Mouse (Mus musculus): ENCODE results near the gene Inafm1.
"Not testable (repeated sequence)": the region's sequence is repeated elsewhere in the genome, so short reads cannot be mapped to it uniquely, and the experiment has no call there.

Gene Inafm1

DNA sequence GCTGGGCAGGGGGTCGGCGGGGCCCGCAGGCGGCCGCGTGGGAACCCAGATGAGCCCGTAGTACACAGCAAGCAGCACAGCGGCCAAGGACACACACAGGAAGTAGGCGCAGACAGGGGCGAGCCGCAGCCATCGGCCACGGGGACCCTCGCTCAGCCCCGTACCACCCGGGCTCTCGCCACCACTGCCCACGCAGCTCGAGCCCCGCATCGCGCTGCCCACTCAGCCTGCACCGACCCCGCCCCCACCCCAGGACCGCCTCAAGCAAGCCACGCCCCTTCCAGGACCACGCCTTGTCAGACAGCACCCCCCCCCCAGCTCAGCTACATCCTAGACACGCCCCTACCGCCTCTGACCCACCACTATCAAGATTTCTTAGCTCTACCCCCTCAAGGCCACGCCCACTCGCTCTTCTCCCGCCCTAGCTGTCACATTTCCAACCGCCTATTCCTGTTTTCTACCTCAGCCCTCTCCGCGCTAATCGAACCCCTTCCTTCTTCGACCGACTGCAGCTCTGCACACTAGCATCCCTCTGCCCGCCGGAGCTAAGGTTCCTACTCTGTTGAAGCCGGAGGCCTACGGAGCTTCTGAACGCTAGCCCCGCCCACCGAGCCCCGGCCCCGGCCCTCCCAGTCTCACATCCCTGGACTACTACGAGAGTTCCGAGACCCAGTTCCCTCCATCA, at the start of gene Inafm1:
Inafm1 (minus strand) TSS at position 537 of the 685 bp plus-strand sequence.
- DNase-seq = peak; percentile 94

DNA sequence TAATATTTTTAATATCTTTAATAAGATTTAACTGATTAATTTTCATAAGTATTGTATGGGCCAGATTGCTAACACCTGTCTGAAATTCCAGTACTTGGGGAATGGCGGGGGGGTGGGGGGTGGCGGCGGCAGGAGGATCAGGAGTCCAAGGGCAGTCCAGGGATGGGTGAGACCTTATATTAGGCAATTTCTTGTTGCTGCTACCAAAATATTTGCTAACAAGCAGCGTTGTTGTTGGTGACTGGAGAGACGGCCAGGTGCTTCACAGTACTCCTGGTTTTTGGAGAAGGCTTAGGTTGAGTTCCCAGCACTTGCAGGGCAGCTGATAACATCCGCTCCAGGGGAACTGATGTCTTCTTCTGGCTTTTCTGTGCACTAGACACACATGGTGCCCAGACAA, 47.1 kb upstream of the Inafm1 start:
- DNase-seq = no peak

- DNase-seq = no peak
Observed at GRCm38 (mm10) chr7:16319216-16319615, 45.8 kb upstream of the Inafm1 start.

- no peak for DNase-seq
Observed at GRCm38 (mm10) chr7:16317094-16317493, 43.7 kb upstream of the Inafm1 start.

DNA sequence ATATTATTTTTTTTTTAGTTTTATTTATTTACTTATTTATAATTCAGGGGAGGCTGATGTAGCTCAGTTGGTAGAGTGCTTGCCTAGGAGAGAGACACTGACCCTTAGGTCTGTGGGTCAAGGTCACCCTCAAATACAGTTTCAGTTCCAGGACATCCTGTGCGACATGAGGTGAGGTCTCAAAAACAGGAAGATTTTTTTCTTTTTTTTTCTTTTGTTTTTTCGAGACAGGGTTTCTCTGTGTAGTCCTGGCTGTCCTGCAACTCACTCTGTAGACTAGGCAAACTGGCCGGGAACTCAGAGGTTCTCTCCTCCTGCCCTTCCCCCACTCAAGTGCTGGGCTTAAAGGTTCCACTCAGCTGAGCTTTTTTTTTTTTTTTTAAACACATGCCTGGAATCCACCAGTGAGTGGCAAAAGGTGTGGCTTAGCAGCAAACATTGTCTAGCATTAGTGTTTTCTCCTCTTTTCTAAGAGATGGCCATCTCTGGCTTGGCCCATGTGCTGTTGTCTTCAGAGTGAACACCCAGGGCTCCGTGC, 41.9 kb upstream of the Inafm1 start:
- peak; percentile 56 for DNase-seq

DNA sequence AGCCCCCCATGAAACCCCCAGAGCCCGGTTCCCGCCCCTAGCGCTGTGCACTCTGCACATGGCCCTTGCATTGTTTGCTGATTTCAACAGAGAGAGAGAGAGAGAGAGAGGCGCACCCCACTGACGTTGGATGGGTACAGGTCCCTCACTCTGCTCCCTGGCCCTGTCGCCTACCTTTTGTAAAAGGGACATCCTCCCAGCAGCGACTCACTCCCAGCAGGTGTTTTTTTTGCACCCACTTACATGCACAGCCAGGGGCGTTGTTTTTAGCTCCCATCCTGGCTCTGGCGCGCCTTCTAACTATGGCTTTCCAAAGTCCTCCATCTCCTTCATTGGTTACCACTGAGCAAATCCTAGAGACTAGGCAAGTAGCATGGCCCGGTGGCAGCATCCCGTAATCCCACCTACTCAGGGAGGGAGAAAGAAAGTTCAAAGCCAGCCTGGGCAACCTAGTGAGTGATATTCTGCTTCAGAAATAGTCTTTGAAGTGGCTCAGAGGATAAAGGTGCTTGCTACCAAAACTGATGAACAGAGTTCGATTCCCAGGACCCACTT, 40.9 kb upstream of the Inafm1 start:
- DNase-seq = no peak

- peak; percentile 87 for DNase-seq
Observed at GRCm38 (mm10) chr7:16313481-16314220, 40.2 kb upstream of the Inafm1 start.

GRCm38 (mm10) chr7:16312672-16313311, 39.4 kb upstream of the Inafm1 start:
- peak; percentile 76 for DNase-seq

- peak; percentile 59 for DNase-seq
Observed at GRCm38 (mm10) chr7:16312011-16312671, 38.7 kb upstream of the Inafm1 start.

GRCm38 (mm10) chr7:16311453-16312004, 38.1 kb upstream of the Inafm1 start:
- peak; percentile 15 for DNase-seq

GRCm38 (mm10) chr7:16310521-16311452, 37.4 kb upstream of the Inafm1 start:
- DNase-seq = peak; percentile 24

DNA sequence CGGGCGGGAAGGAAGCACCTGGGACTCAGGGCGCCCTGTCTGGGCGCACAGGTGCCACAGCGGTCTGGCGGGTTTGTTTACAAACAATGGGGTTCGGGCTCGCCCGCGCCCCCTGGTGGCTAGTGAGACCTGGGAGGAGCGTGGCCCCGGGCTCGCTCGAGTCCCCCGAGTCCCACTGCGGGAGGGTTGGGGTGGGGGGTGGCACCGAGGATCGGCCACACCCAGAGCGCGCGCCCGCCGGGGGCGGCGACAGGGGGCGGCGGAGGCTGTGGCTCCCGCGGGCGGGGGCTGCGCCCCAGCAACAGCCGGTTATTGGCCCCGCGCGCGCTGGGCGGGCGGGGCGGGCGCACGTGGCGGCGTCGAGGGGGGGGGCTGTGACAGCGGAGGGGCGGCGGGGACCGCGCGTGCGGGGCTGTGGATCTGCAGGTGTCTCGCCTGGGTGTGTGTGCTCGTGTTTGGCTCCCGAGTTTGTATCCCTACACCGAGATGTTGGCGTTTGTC, 36.7 kb upstream of the Inafm1 start:
- DNase-seq = peak; percentile 89

DNA sequence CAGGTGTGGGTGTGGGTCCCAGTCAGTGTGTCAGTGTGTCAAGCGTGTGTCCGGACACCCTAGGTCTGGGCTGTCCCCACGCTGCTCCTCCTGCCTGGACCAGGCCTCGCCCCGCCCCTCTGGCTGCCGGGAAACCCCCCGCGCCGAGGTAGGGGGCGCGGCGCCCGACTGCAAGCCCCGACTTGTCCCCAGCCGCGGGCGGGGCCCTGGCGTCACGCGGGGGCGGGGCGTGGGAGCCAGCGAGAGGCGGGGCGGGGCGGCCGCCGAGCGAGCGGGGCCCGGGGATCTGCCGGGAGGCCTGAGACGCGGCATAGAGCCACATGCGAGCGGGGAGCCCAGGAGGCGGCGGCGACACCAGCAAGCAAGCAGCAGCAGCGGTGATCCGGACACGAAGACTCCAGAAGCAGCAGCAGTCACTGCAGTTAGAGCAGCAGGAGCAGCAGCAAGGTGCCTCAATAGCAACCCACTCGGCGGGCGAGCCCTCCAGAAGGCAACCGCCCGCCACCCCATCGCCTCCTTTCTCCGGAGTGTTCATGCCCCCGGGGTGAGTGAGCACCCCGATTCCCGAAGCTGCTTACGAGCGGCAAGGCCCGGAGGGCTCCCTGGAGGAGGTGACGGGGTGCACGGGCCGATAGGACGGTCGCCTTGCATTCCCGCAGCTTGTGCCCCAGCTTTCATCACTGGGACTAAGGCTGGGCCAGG, 36.1 kb upstream of the Inafm1 start:
- peak; percentile 94 for DNase-seq

DNA sequence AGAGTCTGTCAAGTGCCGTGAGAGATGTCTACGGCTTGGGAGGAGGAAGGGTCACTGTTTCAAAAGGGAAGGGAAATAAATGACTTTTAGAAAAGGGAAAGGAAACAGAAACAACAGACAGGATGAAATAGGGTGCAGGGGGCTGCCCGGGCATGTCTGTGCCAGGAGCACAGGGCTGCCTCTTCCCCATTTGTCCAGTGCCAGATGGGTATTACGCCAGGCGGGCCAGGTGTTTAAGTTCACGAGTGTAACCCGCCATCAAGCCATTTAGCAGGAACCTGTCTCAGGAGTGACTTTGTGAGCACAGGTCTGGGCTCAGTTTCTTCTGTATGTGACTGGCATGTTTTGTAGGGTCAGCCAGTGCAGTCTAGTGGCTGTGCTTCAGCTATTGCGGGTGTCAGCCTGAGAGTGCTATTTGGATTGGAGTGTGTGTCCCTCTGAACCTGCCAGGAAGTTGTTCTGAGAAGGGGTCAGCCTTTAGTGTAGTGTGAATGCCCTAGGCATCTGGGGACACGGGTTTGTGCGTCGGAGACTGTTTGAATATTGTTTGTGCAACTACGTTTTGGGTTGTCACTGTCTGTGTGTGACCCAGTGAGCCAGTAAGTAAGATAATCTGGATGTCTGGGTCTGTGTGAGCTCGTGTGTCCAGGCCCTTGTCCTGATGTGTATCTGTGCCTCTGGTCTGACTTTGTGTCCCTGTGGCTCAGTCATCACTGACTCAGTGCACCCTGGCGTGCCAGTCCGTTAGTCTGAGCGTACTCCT, 35.3 kb upstream of the Inafm1 start:
- DNase-seq = no peak

DNA sequence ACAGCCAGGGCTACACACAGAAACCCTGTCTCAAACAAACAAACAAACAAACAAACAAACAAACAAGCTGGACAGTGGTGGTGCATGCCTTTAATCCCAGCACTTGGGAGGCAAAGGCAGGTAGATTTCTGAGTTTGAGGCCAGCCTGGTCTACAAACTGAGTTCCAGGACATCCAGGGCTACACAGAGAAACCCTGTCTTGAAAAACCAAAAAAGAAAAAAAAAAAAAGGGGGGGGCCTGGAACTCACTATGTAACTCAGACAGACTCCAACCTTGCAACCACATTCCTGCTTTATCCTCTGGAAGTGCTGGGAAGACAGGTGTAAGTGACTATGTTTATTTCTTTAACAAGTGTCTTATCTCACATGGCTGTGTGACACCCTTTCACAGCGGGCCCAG, 34.7 kb upstream of the Inafm1 start, which contains the start of gene Bbc3:
Bbc3 (plus strand) TSS at position 301 of the 400 bp plus-strand sequence.
- DNase-seq = not testable (repeated sequence)

DNA sequence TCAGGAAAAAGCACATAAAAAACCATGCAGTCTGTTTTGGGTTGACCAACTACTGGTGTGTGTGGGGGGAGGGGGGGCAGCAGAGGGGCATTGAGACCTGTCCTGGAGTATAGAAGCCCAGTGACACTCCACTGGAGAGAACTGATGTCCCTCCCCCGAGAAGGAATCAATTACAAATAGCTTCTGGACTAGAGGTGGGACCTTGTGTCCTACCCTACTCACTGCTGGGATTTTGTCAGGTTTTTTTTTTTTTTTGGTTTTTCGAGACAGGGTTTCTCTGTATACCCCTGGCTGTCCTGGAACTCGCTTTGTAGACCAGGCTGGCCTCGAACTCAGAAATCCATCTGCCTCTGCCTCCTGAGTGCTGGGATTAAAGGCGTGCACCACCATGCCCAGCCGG, 33.7 kb upstream of the Inafm1 start:
- DNase-seq = not testable (repeated sequence)

DNA sequence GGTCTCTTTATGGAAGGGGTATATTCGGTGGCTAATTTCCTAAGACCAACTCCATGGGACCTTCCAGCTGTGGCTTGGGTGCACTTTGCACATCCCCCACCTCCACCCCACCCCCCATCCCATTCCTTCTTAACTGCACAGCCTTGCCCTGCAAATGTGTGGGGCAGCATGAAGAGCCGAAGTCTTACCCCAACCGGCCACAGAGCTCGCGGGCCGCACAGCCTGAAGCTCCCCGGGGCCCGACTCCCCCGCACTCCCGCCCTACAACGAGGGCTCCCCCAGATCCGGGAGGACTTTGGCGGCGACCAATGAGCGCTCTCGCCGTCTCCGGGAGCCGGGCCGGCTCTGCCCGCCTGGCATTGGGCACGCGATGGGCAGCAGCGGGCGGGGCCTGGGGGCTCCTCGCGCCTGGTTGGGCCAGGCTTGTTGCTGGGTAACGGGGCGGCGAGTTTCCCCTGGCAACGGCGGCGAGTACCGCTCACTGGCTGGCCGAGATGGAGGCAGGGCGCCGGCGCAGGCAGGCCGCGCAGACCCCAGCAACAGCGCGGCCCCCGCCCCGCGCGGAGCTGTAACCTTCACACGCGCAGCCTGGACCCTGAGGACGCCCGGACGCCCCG, 26.1 kb upstream of the Inafm1 start:
- DNase-seq = peak; percentile 91

DNA sequence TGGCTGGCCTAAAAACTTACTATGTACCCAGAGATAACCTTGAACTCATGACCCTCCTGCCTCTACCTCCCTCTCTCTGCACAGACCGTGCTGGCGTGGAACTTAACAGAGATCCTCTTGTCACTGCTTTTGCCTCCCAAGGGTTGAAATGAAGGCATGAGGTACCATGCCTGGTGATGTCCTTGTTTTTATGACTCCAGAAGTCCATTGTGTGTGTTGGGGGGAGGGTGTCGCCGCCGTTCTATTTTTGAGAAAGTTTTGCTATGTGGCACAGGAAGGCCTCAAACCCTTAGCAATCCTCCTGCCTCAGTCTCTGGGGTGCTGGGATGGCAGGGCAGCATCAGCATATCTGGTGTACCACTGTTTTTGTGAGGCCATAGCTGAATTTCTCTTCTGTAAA, 25.5 kb upstream of the Inafm1 start:
- no peak for DNase-seq

DNA sequence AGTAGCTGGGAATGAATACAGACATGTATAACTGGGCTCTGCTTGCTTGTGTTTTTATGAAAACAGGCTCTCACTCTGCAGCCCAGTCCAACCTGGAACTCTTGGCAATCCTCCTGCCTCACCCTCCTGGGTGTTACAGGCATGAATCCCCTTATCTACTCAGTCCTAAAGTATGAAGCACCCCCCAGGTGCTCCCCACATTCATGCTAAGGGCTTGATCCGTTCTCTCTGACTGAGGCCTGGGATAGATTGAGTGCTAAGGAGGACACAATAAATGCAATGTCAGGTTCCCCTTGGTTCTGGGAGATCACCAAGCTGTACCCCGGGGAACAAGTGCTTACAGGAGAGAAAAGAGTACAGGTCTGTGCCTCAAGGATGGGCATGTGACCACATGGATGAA, 24.2 kb upstream of the Inafm1 start:
- no peak for DNase-seq

Measured in kidney, postnatal 14 days (tissue).